Mouse (Mus musculus): Measurements from ENCODE around the gene Jmjd1c. TPM values are rescaled to one million over a fixed set of nuclear protein-coding genes. Genes with fewer than 3 reads are reported as not detected.

Jmjd1c gene
- total RNA-seq (2017) = 280 and 333 TPM in 2 replicates

DNA sequence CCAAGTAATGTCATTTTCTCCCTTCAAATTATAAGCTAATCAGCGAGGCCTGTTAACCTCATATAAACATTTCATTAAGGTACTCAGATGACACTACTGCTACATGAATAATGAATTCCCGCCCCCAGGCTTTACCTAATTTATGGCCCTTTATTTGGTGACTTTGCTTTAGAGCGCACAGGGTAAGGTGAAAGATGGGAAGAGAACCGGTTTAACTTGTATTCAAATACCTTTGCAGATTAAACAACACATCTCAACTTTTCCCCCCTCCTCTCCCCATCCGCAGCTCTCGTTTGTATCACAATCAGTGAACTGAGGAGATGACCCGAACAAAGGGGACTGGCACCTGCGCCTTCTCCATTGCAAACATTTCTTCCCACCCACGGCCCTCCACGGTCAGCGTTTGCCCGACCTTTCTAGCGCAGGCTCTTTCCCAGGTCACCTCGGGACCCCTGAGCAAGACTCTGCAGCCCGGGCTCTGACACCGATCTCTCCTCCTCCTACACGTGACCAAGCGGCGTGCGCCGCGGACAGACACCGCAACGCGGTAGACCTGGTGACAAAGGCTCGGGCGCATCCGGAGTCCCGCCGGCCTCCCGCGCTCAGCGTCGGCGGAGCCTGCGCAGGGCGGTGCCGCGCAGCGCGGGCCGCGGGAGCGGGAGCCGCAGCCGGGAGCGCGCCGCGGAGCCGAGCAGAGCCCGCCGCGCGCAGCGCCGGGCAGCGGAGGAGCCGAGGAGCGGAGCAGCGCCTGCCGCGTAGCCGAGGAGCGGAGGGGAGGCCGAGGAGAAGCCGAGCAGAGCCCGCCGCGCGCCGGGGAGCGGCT, at the start of gene Jmjd1c:
TSS of gene Jmjd1c (plus strand) at position 328 of the 823 bp plus-strand sequence.
- peak; percentile 47; the same call in 1 of the 2 replicates for ATAC-seq (ENCODE audit: extremely low read depth, insufficient number of reproducible peaks, low FRiP score, poor library complexity, severe bottlenecking)

- ATAC-seq (ENCODE audit: extremely low read depth, insufficient number of reproducible peaks, low FRiP score, poor library complexity, severe bottlenecking) = no peak
Measured at GRCm38 (mm10) chr10:67047712-67048645, 47.9 kb upstream of the Jmjd1c start.

- ATAC-seq (ENCODE audit: extremely low read depth, insufficient number of reproducible peaks, low FRiP score, poor library complexity, severe bottlenecking) = peak; percentile 64
Measured at GRCm38 (mm10) chr10:67048871-67049615, 46.9 kb upstream of the Jmjd1c start.

- no peak for ATAC-seq (ENCODE audit: extremely low read depth, insufficient number of reproducible peaks, low FRiP score, poor library complexity, severe bottlenecking)
Measured at GRCm38 (mm10) chr10:67049621-67050020, 46.3 kb upstream of the Jmjd1c start.

DNA sequence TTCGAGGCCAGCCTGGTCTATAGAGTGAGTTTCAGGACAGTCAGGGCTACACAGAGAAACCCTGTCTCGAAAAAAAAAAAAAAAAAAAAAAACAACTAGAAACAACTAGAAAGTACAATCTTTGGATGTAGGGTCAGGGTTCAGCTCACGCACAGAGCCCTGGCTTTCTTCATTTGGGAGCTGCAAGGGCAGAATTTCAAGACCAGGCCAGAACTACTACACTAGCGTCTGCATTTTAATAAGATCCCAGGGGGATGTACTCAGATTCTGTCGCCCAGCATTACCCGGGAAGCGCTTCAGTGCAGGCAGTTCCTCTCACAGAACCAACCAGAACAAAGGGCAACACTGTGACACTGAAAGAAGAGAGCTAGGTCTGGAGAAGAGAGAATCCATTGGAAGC, 45.2 kb upstream of the Jmjd1c start:
- no peak for ATAC-seq (ENCODE audit: extremely low read depth, insufficient number of reproducible peaks, low FRiP score, poor library complexity, severe bottlenecking)

DNA sequence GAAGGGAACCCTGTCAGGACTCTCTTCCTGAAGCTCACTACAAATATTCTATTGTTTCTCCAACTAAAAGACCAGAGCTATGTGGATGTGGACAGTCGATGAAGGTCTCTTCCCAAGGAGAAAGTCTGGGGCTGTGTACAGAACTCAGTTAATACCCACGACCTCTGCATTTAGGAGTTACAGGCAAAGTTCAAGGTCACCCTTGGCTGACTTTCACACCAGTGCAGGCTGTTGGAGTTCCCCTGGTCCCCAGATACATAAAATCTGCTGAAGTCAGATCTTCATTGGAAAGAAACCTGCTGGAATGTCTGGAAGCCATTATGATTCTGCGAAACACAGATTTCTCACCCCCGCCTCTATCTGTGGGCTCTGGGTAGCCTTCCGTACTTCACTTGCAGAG, 44.5 kb upstream of the Jmjd1c start:
- ATAC-seq (ENCODE audit: extremely low read depth, insufficient number of reproducible peaks, low FRiP score, poor library complexity, severe bottlenecking) = no peak

DNA sequence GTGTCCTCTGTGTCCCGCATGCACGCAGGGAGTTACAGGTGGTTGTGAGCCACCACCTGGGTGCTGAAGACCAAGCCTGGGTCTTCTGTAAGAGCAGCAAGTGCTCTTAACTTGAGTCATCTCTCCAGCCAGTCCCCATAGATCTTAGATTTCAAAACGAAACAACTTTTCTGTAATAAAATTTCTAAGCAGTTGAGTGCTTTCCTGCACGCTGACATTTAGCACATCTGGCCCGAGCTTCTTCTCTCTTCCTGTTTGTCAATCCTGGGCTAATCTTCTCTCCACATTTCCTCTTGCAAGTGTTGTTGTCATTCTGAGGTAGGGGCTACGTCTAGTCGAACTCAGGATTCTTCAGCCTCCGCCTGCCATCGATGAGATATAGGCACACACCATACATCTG, 43.5 kb upstream of the Jmjd1c start:
- no peak for ATAC-seq (ENCODE audit: extremely low read depth, insufficient number of reproducible peaks, low FRiP score, poor library complexity, severe bottlenecking)

DNA sequence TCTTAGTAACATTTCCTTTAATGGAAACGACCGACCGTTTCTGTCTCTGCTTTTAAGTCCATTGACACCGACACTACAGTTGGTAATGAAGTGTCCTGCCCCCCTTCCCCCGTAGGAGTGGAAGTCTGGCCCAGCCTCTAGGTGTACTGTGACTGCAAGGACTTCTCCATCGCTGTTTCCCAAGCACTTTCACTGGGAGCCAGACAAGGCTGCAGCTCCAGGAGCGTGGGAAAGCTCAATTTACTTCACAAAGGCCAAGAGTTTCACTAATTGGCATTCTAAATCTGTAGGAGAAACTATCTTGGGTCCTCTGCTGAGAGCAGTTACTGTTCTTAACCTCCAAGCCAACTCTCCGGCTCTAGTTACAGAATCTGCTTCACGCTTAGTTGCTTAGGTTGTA, 42.5 kb upstream of the Jmjd1c start:
- ATAC-seq (ENCODE audit: extremely low read depth, insufficient number of reproducible peaks, low FRiP score, poor library complexity, severe bottlenecking) = no peak

DNA sequence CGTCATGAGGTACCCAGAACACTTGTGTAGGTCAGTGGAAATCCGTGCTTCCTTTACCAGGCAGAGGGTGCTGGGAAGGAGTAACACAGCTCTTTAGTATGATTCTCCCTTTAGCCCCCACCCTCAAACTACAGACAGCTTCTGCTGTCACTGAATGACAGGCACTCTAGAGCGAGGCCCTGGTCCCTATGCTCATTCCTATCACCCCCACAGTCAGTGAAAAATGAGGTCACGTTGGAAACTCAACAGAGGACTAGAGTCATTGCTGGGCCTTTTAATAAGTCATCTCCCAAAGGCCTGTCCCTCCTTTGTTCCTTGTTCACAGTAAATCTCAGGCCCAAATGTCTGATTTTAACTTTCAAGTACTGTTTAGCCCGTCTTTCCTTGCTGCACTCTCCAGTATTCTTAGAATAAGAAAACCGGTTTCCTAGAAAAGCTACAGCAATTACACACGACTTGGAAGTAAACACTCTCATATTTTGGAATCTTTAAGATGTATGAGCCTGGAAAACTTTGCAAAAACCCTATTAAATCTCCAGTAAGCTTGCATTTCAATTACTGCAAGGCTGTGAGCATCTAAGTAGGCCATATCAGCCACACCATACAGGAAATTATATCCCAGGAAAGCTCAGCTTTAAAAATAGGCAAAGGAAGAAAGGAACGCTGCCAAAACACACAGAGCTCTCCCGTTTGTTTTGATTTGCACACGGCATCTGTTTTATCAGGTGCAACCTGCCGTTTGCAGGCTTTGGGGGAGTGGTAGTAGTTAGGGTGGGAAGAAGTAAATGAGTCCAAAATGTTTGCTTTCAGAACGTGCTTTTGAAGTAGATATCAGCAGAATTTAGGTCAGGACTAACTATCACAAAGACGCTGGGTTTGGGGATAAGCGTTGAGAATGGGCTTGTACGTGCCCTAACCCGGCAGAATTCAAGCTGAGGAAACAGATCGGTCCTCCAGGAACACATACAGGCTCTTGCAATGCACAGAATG, 39.8 kb upstream of the Jmjd1c start:
- ATAC-seq (ENCODE audit: extremely low read depth, insufficient number of reproducible peaks, low FRiP score, poor library complexity, severe bottlenecking) = no peak

- no peak for ATAC-seq (ENCODE audit: extremely low read depth, insufficient number of reproducible peaks, low FRiP score, poor library complexity, severe bottlenecking)
Measured at GRCm38 (mm10) chr10:67057208-67057607, 38.7 kb upstream of the Jmjd1c start.

DNA sequence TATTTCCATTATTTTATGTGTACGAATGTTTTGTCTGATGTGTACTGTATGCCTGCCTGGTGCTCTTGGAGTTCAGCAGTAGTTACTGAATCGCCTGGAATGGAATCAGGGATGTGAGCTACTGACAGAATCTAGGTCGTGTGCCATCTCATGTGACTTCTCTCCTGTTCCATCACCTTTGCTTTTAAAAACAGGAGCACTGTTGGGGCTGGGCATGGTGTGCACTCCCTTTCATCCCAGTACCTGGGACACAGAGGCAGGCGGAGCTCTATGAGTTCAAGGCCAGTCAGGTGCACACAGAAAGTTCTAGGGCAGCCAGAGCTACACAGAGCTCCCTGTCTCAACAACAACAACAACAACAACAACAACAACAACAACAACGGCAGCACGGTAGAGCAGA, 38.2 kb upstream of the Jmjd1c start:
- no peak for ATAC-seq (ENCODE audit: extremely low read depth, insufficient number of reproducible peaks, low FRiP score, poor library complexity, severe bottlenecking)

DNA sequence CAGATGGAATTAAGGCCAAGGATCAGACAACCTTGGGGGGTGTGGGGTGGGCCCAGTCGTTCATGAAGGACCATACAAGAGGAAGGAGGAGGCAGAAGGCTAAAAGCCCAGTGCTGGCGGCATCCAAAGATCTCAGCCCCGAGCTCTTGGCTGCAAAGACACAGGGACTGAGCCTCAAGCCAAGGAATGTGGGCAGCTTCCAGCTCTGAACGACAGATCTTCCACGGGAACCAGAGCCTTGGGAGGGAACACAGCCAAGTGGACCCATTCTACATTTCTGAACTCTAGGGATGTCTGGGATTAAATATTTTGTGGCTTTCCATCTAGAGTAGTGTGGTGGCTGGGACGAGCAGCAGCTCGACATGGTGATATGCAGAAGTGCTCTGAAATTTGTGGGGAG, 37.6 kb upstream of the Jmjd1c start:
- no peak for ATAC-seq (ENCODE audit: extremely low read depth, insufficient number of reproducible peaks, low FRiP score, poor library complexity, severe bottlenecking)

- ATAC-seq (ENCODE audit: extremely low read depth, insufficient number of reproducible peaks, low FRiP score, poor library complexity, severe bottlenecking) = no peak
Measured at GRCm38 (mm10) chr10:67058702-67059101, 37.2 kb upstream of the Jmjd1c start.

- ATAC-seq (ENCODE audit: extremely low read depth, insufficient number of reproducible peaks, low FRiP score, poor library complexity, severe bottlenecking) = no peak
Measured at GRCm38 (mm10) chr10:67061367-67061801, 34.5 kb upstream of the Jmjd1c start.

DNA sequence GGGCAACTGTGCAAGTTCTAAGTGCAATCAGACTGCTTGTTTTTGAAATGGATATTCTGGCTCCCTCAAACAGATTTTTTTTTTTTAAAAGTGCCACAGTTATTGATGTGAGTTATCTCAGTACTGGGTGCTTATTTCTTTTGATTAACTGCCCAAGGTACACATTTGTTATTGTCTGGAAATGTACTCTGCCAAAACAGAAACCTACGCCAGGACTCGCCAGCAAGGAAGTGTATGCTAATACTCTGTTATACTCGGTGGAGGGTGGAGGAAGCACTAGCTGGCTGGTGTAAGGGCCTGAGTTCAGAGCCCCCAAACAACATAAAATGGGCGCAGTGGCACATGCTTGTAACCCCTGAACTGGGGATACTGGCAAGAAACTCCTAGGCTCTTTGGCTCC, 34.1 kb upstream of the Jmjd1c start:
- no peak for ATAC-seq (ENCODE audit: extremely low read depth, insufficient number of reproducible peaks, low FRiP score, poor library complexity, severe bottlenecking)

DNA sequence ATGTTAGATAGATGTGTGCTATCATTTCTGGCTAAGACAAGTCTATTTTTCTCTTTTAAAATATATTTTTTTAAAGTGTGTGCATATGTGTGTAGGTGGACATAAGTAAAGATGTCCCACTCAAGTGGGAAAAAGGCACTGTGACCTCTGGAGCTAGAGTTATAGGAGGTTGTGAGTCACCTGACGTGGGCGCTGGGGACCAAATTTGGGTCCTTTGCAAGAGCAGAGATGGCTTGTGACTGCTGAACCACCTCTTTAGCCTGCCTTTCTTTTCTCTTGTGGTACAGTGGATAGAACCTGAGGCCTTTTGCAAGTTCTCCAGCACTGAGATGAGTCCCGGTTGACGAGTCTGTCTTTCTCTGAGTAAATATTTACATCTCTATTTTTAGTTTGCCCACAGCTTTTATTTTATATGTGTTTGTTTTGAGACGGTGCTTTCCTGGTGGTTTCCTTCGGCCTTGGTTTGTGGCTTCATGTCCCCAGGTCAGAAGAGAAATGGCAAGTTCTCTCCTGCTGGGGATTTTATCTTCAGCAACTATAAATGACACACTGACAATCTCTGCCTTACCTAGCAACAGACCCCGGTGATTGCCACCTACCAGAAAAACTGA, 30.5 kb upstream of the Jmjd1c start:
- ATAC-seq (ENCODE audit: extremely low read depth, insufficient number of reproducible peaks, low FRiP score, poor library complexity, severe bottlenecking) = no peak; the same call in 1 of the 2 replicates

GRCm38 (mm10) chr10:67065927-67066326, 30.0 kb upstream of the Jmjd1c start:
- ATAC-seq (ENCODE audit: extremely low read depth, insufficient number of reproducible peaks, low FRiP score, poor library complexity, severe bottlenecking) = no peak

- ATAC-seq (ENCODE audit: extremely low read depth, insufficient number of reproducible peaks, low FRiP score, poor library complexity, severe bottlenecking) = peak; percentile 28; the same call in 1 of the 2 replicates
Measured at GRCm38 (mm10) chr10:67066421-67066820, 29.5 kb upstream of the Jmjd1c start.

Data from neutrophil, adult 5-6 weeks (primary cell).